Mouse (Mus musculus) kidney, adult 2 months (tissue): ENCODE results near the gene Gipc2.

Source experiments
- CTCF ChIP-seq: fragments of 200-500 bp; conservative IDR thresholded peaks from 2 replicates; pipeline ENCODE4 v1.5.1; 2011; ENCODE audit warnings: low read depth, mild to moderate bottlenecking, control low read depth, low read length, moderate library complexity, mixed read lengths; ENCODE audit not compliant: insufficient read depth, insufficient read length
- POLR2A ChIP-seq: fragments of 200-500 bp; IDR thresholded peaks from one replicate; pipeline ENCODE4 v1.6.1; 2011; ENCODE audit warnings: low read depth, low read length, control low read depth

GRCm38 (mm10) chr3:152069001-152069400 lies 97.0 kb downstream of the Gipc2 start:
- TF ChIP-seq POLR2A (no peak), CTCF (no peak)
